Mouse (Mus musculus) forebrain, embryonic 14.5 days (tissue): ENCODE data around the gene Antxr2. TPM values are rescaled to one million over a fixed set of nuclear protein-coding genes. Genes with fewer than 3 reads are reported as not detected.

Experiments used
- ATAC-seq: fragments of 200-750 bp; cut with Nextera tagmentation; 2 replicates; pipeline ENCODE4 v1.8.0; 2017; ENCODE audit warnings: mild to moderate bottlenecking, moderate library complexity
- DNase-seq: peaks from one replicate; pipeline ENCODE4 v3.0.0-alpha.2; 2015; ENCODE audit warnings: low spot score
- H3K27ac ChIP-seq: fragments of 300-500 bp; sonication (generic); 2 replicates; pipeline ENCODE4 v1.5.1; 2014; ENCODE audit warnings: low read depth, mild to moderate bottlenecking, control low read depth, low read length, moderate library complexity
- H3K27me3 ChIP-seq: fragments of 300-500 bp; sonication (generic); replicated peaks from 2 replicates; pipeline ENCODE4 v1.6.1; 2014; ENCODE audit warnings: low read length, control low read depth, mixed read lengths; ENCODE audit not compliant: control insufficient read depth, insufficient read depth
- H3K36me3 ChIP-seq: fragments of 300-500 bp; sonication (generic); 2 replicates; pipeline ENCODE4 v1.6.1; 2014; ENCODE audit warnings: low read length, control low read depth; ENCODE audit not compliant: control insufficient read depth, insufficient read depth
- H3K4me1 ChIP-seq: fragments of 300-500 bp; sonication (generic); 2 replicates; pipeline ENCODE4 v1.6.1; 2014; ENCODE audit warnings: antibody characterized with exemption, low read length, control low read depth; ENCODE audit not compliant: control insufficient read depth, insufficient read depth
- H3K4me2 ChIP-seq: fragments of 300-500 bp; sonication (generic); 2 replicates; pipeline ENCODE4 v1.6.1; 2014; ENCODE audit warnings: mild to moderate bottlenecking, control low read depth, low read length
- H3K4me3 ChIP-seq: fragments of 300-500 bp; sonication (generic); 2 replicates; pipeline ENCODE4 v1.5.1; 2014; ENCODE audit warnings: low read depth, low read length, control low read depth
- H3K9ac ChIP-seq: fragments of 300-500 bp; sonication (generic); 2 replicates; pipeline ENCODE4 v1.6.1; 2014; ENCODE audit warnings: mild to moderate bottlenecking, low read length, control low read depth, moderate library complexity
- H3K9me3 ChIP-seq: fragments of 300-500 bp; sonication (generic); replicated peaks from 2 replicates; pipeline ENCODE4 v1.6.1; 2016; ENCODE audit warnings: low read length, control low read depth, mixed read lengths; ENCODE audit not compliant: control insufficient read depth
- WGBS: fragments of 180-500 bp; shearing (Covaris S2); extraction: QIAGEN DNeasy Blood & Tissue Kit; methylation state at CpG from one replicate; pipeline ENCODE4 v1.1.7; 2014; 5-methylcytosine and 5-hydroxymethylcytosine counted together
- polyA plus RNA-seq: library from polyadenylated mRNA; unstranded; fragments of >200 nt; fragmentation: Nextera tagmentation; extraction: Ambion mirVana; gene quantifications from 2 replicates; pipeline ENCODE4 v1.2.1, GENCODE M21; 2014

Antxr2 gene
- polyA plus RNA-seq, 1 experiment from 2014 or later = 3.5 TPM

DNA sequence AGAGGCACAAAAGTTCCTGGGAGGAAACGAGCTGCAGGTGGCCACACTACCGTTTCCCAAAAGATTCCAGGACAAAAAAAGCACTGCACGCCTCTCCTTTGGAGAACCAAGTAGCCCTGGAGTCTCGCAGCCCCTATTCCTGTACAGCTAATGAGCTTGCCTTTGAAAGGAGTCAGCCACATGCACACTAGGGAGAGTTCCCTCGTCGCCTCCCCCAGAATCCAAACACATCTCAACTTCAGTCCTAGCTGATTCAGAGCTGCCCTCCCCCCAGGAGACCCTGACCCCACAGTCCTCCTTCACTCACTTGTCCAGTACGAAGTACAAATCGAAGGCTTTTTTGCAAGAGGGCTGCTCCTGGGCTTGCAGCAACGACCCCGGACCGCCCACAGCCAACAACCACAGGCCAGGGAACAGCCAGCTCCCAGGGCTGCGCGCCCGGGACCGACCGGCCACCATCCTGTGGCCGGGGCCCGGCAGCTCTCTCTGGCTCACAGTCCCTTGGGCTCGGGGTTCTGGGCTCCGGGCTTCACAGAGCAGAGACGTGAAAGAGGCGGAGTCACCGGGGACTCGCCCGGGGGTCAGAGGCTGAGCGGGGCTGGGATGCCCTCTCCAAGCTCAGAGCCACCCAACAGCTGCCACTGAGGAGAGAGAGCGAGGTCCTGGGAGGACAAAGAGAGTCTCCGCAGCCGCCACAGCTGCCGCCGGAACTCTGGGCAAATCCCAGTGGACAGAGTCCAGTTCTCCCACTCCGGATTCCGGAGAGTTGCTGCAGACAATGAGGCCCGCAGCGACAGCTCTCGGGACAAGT, 547 bp downstream of the Antxr2 start:
- peak overlapping the region; percentile 71 for H3K4me3 ChIP-seq
- H3K9ac ChIP-seq = peak overlapping the region; percentile 69
- DNase-seq = peak; percentile 69
- ATAC-seq = peak; percentile 83
- no peaks in the 10 kb centered on the region for H3K27me3 ChIP-seq
- H3K4me1 ChIP-seq = peaks cover 4% of the 10 kb centered on the region; the same call in 1 of the 2 replicates
- no peaks in the 10 kb centered on the region for H3K36me3 ChIP-seq
- under 1% methylated on average over 36 of the region's 36 CpGs for WGBS
- H3K4me2 ChIP-seq = peak overlapping the region; percentile 72
- peak overlapping the region; percentile 61 for H3K27ac ChIP-seq
- no peaks in the 10 kb centered on the region for H3K9me3 ChIP-seq

DNA sequence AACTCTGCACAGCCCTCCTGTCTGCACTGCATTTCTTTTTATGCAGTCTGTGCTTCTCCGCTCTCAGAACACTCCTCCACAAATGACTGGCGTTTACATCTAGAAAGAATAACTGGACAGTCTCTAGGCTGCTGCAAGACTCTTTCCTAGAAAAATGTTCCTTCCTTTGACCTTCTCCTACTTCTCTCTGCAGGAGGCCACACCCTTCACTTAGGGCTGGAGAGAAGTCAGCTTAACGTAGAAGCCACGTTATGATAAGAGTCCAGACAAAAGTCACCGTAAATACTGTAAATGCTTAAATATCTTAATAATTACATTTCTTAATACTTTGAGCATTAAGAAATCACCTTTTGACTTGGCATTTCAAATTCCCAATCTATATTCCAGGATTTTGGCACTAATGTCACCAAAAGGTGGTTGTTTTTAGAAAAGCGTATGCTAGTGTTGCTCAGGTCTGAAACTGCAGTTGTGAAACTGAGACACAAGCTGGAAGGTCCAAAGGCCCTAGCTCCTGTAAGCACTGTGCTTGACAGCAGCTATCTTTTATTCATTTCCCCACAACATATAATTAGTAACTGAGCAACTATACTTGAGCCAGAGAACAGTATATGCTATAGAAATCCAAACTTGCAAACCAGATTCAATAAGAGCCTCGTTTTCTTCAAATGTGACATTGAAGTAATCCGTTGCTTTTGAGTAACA, 3.0 kb downstream of the Antxr2 start:
- DNase-seq = no peak
- Histone ChIP-seq H3K36me3 (0 out of 2 replicates have a peak, but pooled peaks cover 2% of the 10 kb centered on the region), H3K9ac (no peak overlapping the region), H3K9me3 (no peaks in the 10 kb centered on the region), H3K4me2 (no peak overlapping the region; the same call in 1 of the 2 replicates), H3K4me1 (peaks cover 4% of the 10 kb centered on the region; the same call in 1 of the 2 replicates), H3K27me3 (no peaks in the 10 kb centered on the region), H3K27ac (no peak overlapping the region), H3K4me3 (no peak overlapping the region)
- ATAC-seq = no peak
- WGBS = 70% methylated on average over 8 of the region's 8 CpGs

DNA sequence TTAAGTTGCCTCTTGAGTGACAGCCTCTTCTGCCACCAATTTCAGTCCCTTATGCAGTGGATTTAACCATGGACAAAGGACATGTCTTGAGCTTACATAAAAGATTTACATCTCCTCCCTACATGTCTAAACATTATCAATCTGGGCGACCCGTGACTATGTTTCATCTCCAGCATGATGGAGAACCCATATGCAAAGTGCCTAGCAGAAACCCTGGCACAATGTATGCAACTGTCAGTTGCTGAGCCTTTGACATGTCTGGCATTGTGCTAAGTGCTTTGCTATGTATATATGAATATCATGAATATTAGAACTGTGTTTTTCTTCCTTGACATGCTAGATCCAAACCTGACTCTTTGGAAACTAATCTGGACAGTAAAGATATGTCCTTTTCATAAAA, 4.9 kb downstream of the Antxr2 start:
- Histone ChIP-seq H3K4me3 (no peak overlapping the region), H3K4me2 (no peak overlapping the region), H3K9ac (no peak overlapping the region), H3K27me3 (no peaks in the 10 kb centered on the region), H3K4me1 (peaks cover 2% of the 10 kb centered on the region; the same call in 1 of the 2 replicates), H3K27ac (no peak overlapping the region), H3K9me3 (no peaks in the 10 kb centered on the region), H3K36me3 (peaks cover 2% of the 10 kb centered on the region; the same call in 1 of the 2 replicates)
- WGBS = 76% methylated on average over 2 of the region's 2 CpGs
- DNase-seq (peak; percentile 53), ATAC-seq (no peak)

DNA sequence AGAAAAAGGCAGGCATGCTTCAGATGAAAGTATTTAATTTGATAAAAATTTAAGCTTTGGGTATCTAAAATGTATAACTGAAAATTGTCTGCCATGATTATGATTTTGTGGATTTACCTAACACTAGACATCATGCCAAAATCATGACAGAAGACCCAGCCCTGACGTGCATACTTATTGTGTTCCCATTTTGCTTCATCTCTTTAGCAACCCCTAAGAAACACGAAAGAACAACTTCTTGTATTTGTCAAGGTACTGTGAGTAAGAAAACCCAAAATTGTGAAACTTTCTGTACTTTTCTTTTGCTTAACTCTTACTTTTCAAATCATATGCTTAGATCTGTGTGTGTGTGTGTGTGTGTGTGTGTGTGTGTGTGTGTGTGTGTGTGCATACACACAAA, 6.3 kb downstream of the Antxr2 start:
- peaks cover 2% of the 10 kb centered on the region; the same call in 1 of the 2 replicates for H3K36me3 ChIP-seq
- DNase-seq (no peak), ATAC-seq (no peak)
- no peaks in the 10 kb centered on the region for H3K27me3 ChIP-seq
- no peak overlapping the region for H3K27ac ChIP-seq
- no peaks in the 10 kb centered on the region for H3K9me3 ChIP-seq
- peaks cover 2% of the 10 kb centered on the region; the same call in 1 of the 2 replicates for H3K4me1 ChIP-seq
- WGBS = 93% methylated on average over 2 of the region's 2 CpGs
- no peak overlapping the region for H3K4me3 ChIP-seq
- no peak overlapping the region for H3K4me2 ChIP-seq
- H3K9ac ChIP-seq = no peak overlapping the region

DNA sequence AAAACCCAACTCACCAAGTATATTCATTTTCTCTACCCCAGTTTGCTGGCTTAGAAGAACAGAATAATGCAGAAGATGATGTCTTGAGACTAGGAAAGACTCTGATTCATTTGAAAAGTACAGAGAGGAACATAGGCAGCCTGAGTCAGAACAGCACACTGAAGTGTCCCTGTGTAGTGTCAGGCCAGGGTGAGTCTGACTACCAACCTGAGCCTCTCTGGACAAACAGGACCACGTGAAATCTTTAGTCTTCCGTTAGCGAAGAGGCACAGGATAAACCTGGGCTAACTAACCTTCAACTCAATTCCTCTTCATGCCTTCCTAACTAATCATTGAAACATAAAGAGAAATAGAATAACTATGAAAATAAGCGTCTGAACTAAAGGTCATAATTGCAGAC, 9.3 kb downstream of the Antxr2 start:
- Histone ChIP-seq H3K36me3 (peaks cover 2% of the 10 kb centered on the region; the same call in 1 of the 2 replicates), H3K4me3 (no peak overlapping the region), H3K9me3 (no peaks in the 10 kb centered on the region), H3K27ac (no peak overlapping the region), H3K4me2 (no peak overlapping the region), H3K27me3 (no peaks in the 10 kb centered on the region), H3K9ac (no peak overlapping the region), H3K4me1 (no peaks in the 10 kb centered on the region)
- no peak for DNase-seq
- no peak for ATAC-seq
- 93% methylated on average over 4 of the region's 4 CpGs for WGBS

DNA sequence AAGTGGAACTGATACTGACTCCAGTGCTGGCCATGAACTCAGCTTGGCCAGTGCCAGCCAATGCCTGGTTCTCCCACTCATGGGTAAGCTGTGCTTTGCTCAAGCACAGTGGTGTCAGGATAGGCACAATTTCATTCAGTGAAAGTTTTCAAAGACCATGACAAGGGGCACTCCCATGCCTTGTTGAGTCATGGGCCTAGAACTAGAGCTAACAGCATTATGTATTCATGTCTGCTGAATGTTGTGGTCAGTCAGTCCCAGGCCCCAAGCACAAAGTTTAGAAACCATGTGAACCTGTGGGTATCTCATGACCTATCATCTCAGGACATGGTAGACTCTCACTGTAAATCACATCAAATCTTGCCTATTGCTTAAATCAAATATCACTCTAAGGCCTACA, 10.2 kb downstream of the Antxr2 start:
- Histone ChIP-seq H3K4me2 (no peak overlapping the region), H3K9ac (no peak overlapping the region), H3K4me1 (no peaks in the 10 kb centered on the region), H3K27ac (no peak overlapping the region), H3K36me3 (peaks cover 2% of the 10 kb centered on the region; the same call in 1 of the 2 replicates), H3K9me3 (no peaks in the 10 kb centered on the region), H3K4me3 (no peak overlapping the region), H3K27me3 (no peaks in the 10 kb centered on the region)
- DNase-seq = no peak
- ATAC-seq = no peak

DNA sequence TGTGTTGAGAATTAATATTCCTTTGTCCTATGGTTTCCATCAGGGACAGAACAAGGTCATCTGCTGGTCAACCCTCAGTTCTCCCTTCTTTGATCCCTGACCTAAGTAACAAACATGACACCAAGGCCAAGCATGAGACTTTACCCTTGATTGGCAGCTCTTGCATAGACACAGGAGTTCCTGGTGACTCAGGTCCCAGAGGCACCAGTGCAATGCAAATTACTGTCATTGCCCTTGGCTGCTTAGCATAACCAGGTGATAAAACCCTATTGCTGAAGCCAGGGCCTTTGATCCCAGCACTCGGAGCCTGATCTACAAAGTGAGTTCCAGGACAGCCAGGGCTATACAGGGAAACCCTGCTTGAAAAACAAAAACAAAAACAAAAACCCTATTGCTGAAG, 11.4 kb downstream of the Antxr2 start:
- Histone ChIP-seq H3K27ac (no peak overlapping the region), H3K36me3 (peaks cover 2% of the 10 kb centered on the region; the same call in 1 of the 2 replicates), H3K4me3 (no peak overlapping the region), H3K4me2 (no peak overlapping the region), H3K9me3 (no peaks in the 10 kb centered on the region), H3K4me1 (no peaks in the 10 kb centered on the region), H3K27me3 (no peaks in the 10 kb centered on the region), H3K9ac (no peak overlapping the region)
- WGBS = 81% methylated on average over 1 of the region's 1 CpGs
- no peak for ATAC-seq
- no peak for DNase-seq

DNA sequence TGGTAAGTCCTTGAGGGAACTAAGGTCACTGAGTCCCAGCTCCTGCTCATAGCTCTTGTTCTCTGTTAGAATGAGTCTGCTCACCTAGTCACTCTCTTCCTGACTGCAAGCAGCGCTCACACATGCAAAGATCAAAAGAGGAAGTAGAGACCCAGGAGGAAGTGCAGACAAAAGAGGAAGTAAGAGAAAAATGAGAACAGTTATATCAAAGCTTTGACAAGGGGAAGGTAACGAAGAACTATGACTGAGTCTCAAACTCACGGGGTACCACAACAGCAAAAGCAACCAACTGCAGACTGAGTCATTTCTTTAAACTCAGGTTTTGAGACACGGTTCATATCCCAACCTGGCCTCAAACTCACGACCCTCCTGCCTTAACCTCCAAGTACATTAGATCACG, 12.7 kb downstream of the Antxr2 start:
- Histone ChIP-seq H3K9me3 (no peaks in the 10 kb centered on the region), H3K4me1 (no peaks in the 10 kb centered on the region), H3K4me3 (no peak overlapping the region), H3K36me3 (no peaks in the 10 kb centered on the region; the same call in 1 of the 2 replicates), H3K27me3 (no peaks in the 10 kb centered on the region), H3K27ac (no peak overlapping the region), H3K4me2 (no peak overlapping the region), H3K9ac (no peak overlapping the region)
- no peak for DNase-seq
- ATAC-seq = no peak
- WGBS = 91% methylated on average over 6 of the region's 6 CpGs
